Mouse (Mus musculus) embryonic facial prominence, embryonic 12.5 days (tissue): ENCODE results near the gene Gpr162. TPM values are rescaled to one million over a fixed set of nuclear protein-coding genes. Genes with fewer than 3 reads are reported as not detected.

Source experiments
- ATAC-seq: fragments of 200-750 bp; cut with Nextera tagmentation; 2 replicates; pipeline ENCODE4 v1.8.0; 2017; ENCODE audit not compliant: insufficient number of reproducible peaks, insufficient read depth, low FRiP score, low TSS enrichment
- H3K27ac ChIP-seq: fragments of 300-500 bp; sonication (generic); 2 replicates; pipeline ENCODE4 v1.5.1; 2016; ENCODE audit warnings: mild to moderate bottlenecking
- H3K27me3 ChIP-seq: fragments of 300-500 bp; sonication (generic); 2 replicates; pipeline ENCODE4 v1.6.1; 2016; ENCODE audit warnings: mild to moderate bottlenecking, moderate library complexity
- H3K36me3 ChIP-seq: fragments of 300-500 bp; sonication (generic); 2 replicates; pipeline ENCODE4 v1.6.1; 2016; ENCODE audit warnings: mild to moderate bottlenecking
- H3K4me1 ChIP-seq: fragments of 300-500 bp; sonication (generic); 2 replicates; pipeline ENCODE4 v1.6.1; 2016
- H3K4me2 ChIP-seq: fragments of 300-500 bp; sonication (generic); replicated peaks from 2 replicates; pipeline ENCODE4 v1.6.1; 2016; ENCODE audit warnings: mild to moderate bottlenecking, moderate library complexity
- H3K4me3 ChIP-seq: fragments of 300-500 bp; sonication (generic); 2 replicates; pipeline ENCODE4 v1.5.1; 2016; ENCODE audit warnings: mild to moderate bottlenecking
- H3K9ac ChIP-seq: fragments of 300-500 bp; sonication (generic); 2 replicates; pipeline ENCODE4 v1.6.1; 2016; ENCODE audit warnings: mild to moderate bottlenecking, moderate library complexity
- H3K9me3 ChIP-seq: fragments of 300-500 bp; sonication (generic); 2 replicates; pipeline ENCODE4 v1.6.1; 2016; ENCODE audit warnings: mild to moderate bottlenecking, moderate library complexity
- WGBS: fragments of 180-500 bp; shearing (Covaris S2); methylation state at CpG from one replicate; pipeline ENCODE4 v1.1.7; 2016; 5-methylcytosine and 5-hydroxymethylcytosine counted together
- polyA plus RNA-seq: library from polyadenylated mRNA; unstranded; fragments of >200 nt; fragmentation: Nextera tagmentation; extraction: Ambion mirVana; gene quantifications from 2 replicates; pipeline ENCODE4 v1.2.1, GENCODE M21; 2016

Gene Gpr162
- polyA plus RNA-seq, 1 experiment from 2014 or later, result 3.4 TPM

DNA sequence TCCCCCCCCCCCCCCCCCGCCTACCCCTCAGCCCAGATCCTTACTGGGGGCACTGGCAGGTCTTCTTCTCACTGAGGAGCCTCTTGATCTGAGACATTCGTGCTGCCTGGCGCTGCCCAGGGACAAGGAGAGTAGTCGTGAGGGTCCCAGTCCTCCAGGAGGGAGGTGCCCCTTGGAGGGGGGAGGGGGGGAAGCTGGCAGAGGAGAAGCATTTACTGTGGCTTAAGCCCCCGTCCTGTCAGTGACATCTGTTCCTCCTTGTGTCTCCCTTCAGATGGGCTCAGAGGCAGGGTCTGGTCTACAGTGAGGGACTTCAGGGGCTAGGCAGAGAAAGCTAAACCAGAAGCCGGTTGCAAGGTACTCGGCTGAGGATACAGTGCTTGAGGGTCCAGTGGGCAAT lies 2.8 kb upstream of the Gpr162 start:
- Histone ChIP-seq H3K9me3 (no peaks in the 10 kb centered on the region), H3K36me3 (no peaks in the 10 kb centered on the region), H3K4me1 (peaks cover 26% of the 10 kb centered on the region), H3K4me3 (no peak overlapping the region), H3K27ac (no peak overlapping the region), H3K27me3 (peaks cover 12% of the 10 kb centered on the region; the same call in 1 of the 2 replicates), H3K4me2 (no peak overlapping the region), H3K9ac (no peak overlapping the region)
- WGBS, result 47% methylated on average over 6 of the region's 7 CpGs
- no peak for ATAC-seq

GRCm38 (mm10) chr6:124865766-124866362 lies 2.1 kb upstream of the Gpr162 start:
- H3K36me3 ChIP-seq, result no peaks in the 10 kb centered on the region
- peaks cover 12% of the 10 kb centered on the region; the same call in 1 of the 2 replicates for H3K27me3 ChIP-seq
- no peak overlapping the region for H3K27ac ChIP-seq
- peaks cover 27% of the 10 kb centered on the region for H3K4me1 ChIP-seq
- H3K4me3 ChIP-seq, result no peak overlapping the region
- no peak overlapping the region for H3K4me2 ChIP-seq
- H3K9me3 ChIP-seq, result no peaks in the 10 kb centered on the region
- ATAC-seq, result no peak
- WGBS, result 47% methylated on average over 18 of the region's 18 CpGs
- H3K9ac ChIP-seq, result 0 out of 2 replicates have a peak overlapping the region, but pooled peaks have one; percentile 12

- peaks cover 40% of the 10 kb centered on the region for H3K4me1 ChIP-seq
- WGBS, result under 1% methylated on average over 8 of the region's 16 CpGs
These were observed 592 bp downstream of the Gpr162 start for GRCm38 (mm10) chr6:124863125-124863657.

DNA sequence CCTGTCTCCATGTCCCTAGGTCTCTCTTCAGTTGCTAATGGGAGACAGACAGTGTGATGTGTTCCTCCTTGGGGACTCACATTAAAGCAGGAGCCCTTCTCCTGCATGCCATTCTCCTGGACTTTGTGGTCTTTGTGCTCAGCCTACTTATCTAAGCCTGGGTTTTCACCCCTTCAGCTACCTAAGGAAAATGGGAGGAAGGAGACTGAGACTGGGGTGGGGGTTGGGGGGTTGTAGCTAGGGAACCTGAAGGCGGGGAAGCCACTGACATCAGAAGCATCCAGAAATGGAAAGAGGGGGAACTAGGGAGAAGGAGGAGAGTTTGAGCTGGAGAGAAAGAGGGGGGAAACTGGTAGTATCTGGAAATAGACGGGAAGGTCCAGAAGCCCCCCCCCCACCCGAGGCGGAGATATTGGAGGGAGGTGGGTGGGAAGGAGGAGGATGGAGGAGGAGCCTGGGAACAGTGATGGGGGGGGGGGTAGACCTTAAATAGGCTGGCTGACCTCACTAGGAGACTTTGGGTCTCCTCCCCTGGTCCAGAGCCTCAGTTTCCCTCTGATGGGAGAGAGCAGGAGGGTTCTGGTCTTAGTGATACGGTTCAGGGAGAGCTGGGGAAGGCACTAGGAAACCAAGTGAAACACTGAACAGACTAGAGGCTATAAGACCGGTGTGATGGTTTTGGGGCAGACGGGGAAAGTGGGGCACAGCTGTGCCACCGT lies 1.2 kb downstream of the Gpr162 start:
- ATAC-seq, result no peak
- 12% methylated on average over 8 of the region's 8 CpGs for WGBS
- H3K4me1 ChIP-seq, result peaks cover 42% of the 10 kb centered on the region
- H3K4me3 ChIP-seq, result peak overlapping the region; percentile 55
- no peak overlapping the region for H3K27ac ChIP-seq
- peak overlapping the region; percentile 72; the same call in 1 of the 2 replicates for H3K9ac ChIP-seq
- H3K27me3 ChIP-seq, result peaks cover 12% of the 10 kb centered on the region; the same call in 1 of the 2 replicates
- peak overlapping the region; percentile 84 for H3K4me2 ChIP-seq
- no peaks in the 10 kb centered on the region for H3K36me3 ChIP-seq
- no peaks in the 10 kb centered on the region for H3K9me3 ChIP-seq

More at GRCm38 (mm10) chr6:124863125-124863657, 592 bp downstream of the Gpr162 start:
- Histone ChIP-seq H3K4me3 (peak overlapping the region; percentile 55), H3K9me3 (no peaks in the 10 kb centered on the region), H3K4me2 (peak overlapping the region; percentile 84), H3K9ac (peak overlapping the region; percentile 72), H3K36me3 (no peaks in the 10 kb centered on the region), H3K27me3 (peaks cover 12% of the 10 kb centered on the region; the same call in 1 of the 2 replicates), H3K27ac (0 out of 2 replicates have a peak overlapping the region, but pooled peaks have one; percentile 69)
- 0 out of 2 replicates have a peak, but pooled peaks have one; percentile 2 for ATAC-seq

GRCm38 (mm10) chr6:124861802-124862201 lies 2.0 kb downstream of the Gpr162 start:
- WGBS, result 39% methylated on average over 3 of the region's 3 CpGs
- Histone ChIP-seq H3K4me3 (no peak overlapping the region), H3K9ac (no peak overlapping the region), H3K9me3 (no peaks in the 10 kb centered on the region), H3K27ac (no peak overlapping the region), H3K4me1 (peaks cover 42% of the 10 kb centered on the region), H3K4me2 (no peak overlapping the region), H3K36me3 (no peaks in the 10 kb centered on the region), H3K27me3 (peaks cover 12% of the 10 kb centered on the region; the same call in 1 of the 2 replicates)
- no peak for ATAC-seq

GRCm38 (mm10) chr6:124861266-124861665 lies 2.5 kb downstream of the Gpr162 start:
- H3K9me3 ChIP-seq, result no peaks in the 10 kb centered on the region
- H3K9ac ChIP-seq, result no peak overlapping the region
- no peak overlapping the region for H3K4me3 ChIP-seq
- WGBS, result 79% methylated on average over 19 of the region's 19 CpGs
- peaks cover 9% of the 10 kb centered on the region; the same call in 1 of the 2 replicates for H3K27me3 ChIP-seq
- no peaks in the 10 kb centered on the region for H3K36me3 ChIP-seq
- ATAC-seq, result no peak
- peaks cover 43% of the 10 kb centered on the region for H3K4me1 ChIP-seq
- H3K4me2 ChIP-seq, result no peak overlapping the region
- H3K27ac ChIP-seq, result no peak overlapping the region

- Histone ChIP-seq H3K4me3 (no peak overlapping the region), H3K27me3 (peaks cover 5% of the 10 kb centered on the region; the same call in 1 of the 2 replicates), H3K9ac (no peak overlapping the region), H3K27ac (peak overlapping the region; percentile 37; the same call in 1 of the 2 replicates), H3K36me3 (no peaks in the 10 kb centered on the region), H3K9me3 (no peaks in the 10 kb centered on the region), H3K4me2 (no peak overlapping the region), H3K4me1 (peaks cover 46% of the 10 kb centered on the region)
- WGBS, result 88% methylated on average over 9 of the region's 9 CpGs
- no peak for ATAC-seq
These were observed 3.3 kb downstream of the Gpr162 start for GRCm38 (mm10) chr6:124860511-124860910.

DNA sequence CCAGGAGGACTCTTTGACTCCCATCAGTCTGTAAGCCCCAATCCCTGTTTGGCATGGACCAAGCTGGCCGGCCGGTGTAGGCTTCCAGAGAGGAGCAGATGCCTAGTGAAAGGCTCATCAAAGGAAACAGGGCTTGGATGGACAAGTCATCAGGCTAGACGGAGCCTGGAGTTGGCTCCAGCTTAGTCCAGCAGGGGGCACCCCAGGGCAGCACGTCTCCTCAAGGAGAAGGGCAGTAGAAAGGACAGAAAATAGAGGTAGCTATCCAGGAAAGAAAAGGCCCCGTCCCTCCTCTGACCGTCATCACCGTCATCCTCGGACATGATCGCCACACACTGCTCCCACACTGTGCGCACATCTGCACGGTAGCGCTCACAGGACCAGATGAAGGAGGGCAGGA lies 4.1 kb downstream of the Gpr162 start:
- WGBS, result 8% methylated on average over 12 of the region's 12 CpGs
- Histone ChIP-seq H3K36me3 (peaks cover 4% of the 10 kb centered on the region; the same call in 1 of the 2 replicates), H3K27ac (0 out of 2 replicates have a peak overlapping the region, but pooled peaks have one; percentile 37), H3K9ac (no peak overlapping the region), H3K27me3 (no peaks in the 10 kb centered on the region; the same call in 1 of the 2 replicates), H3K4me1 (peaks cover 47% of the 10 kb centered on the region), H3K9me3 (no peaks in the 10 kb centered on the region), H3K4me2 (0 out of 2 replicates have a peak overlapping the region, but pooled peaks have one; percentile 14), H3K4me3 (no peak overlapping the region)
- ATAC-seq, result 0 out of 2 replicates have a peak, but pooled peaks have one; percentile 13

DNA sequence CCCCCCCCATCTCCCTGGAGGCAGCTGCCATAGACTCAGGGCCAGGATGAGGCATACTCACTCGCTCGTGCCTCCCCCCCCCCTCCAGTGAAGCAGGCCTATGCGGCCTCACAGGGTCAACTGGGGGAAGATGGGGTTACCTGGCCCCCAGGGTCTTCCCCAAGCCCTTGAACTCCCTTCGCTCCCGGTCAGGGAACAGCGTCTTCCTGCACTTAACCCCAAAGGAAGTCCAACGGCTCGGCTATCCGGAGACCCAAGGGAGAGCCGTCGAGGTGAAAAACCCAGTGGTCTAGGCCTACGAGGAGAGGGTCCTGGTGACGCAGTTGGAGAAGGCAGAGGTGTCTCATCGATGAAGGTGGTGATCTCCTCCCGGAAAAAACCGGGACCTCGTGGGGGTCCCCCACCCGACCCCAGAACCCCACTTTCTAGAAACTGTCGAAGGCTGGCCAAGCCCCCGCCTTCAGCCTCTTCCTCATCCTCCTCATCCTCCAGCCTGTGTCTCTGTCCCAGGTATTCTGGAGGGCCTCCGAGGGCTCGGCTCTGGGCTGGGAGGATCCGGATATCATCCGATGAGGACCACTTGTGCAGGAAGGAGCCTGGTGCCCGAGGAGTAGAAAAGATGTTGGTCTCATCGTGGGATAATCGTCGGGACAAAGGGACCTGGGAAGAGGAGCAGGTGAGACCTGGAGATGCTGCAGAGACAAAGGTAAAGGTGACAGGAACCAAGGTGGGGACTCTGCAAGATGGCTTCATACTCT lies 5.0 kb downstream of the Gpr162 start:
- Histone ChIP-seq H3K27me3 (no peaks in the 10 kb centered on the region), H3K9ac (peak overlapping the region; percentile 97; the same call in 1 of the 2 replicates)

DNA sequence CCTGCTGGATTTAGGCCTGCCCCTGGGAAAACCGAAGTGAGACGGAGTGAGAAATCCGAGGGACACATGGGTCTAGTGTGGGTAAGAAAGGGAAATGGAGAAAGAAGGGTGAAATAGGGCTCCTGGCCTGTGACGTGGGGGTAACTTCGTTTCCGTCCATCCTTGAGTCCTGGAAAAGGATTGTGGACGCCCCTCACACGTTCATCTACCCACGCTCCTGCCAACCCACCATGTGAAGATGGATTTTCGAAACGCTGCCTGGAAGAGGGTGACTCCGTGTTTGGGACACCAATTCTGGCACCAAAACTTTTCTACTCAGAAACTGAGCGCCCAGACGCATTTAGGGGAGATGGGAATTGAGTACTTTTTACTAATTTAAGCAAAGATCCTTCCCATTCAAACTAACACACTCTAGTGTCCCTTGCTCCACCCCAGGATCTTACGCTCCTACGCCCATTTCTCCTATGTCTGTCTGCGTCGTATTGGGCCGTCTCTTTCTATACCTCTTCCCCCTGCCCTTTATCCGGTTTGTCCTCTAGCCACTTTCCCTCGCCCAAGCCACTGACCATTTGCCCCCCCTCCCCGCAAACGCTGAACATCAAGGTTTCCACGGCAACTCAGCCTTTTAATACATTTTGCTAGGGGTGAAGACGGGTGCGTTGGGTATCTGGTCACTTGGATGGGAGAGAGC lies 5.8 kb downstream of the Gpr162 start:
- Histone ChIP-seq H3K27ac (peak overlapping the region; percentile 99), H3K9ac (peak overlapping the region; percentile 97), H3K36me3 (peaks cover 19% of the 10 kb centered on the region), H3K4me1 (peaks cover 38% of the 10 kb centered on the region), H3K27me3 (no peaks in the 10 kb centered on the region), H3K9me3 (no peaks in the 10 kb centered on the region), H3K4me3 (peak overlapping the region; percentile 87), H3K4me2 (peak overlapping the region; percentile 76)
- ATAC-seq, result no peak
- WGBS, result 19% methylated on average over 26 of the region's 26 CpGs

More for the DNA sequence above, 5.0 kb downstream of the Gpr162 start:
- no peak for ATAC-seq
- Histone ChIP-seq H3K9me3 (no peaks in the 10 kb centered on the region), H3K27ac (0 out of 2 replicates have a peak overlapping the region, but pooled peaks have one; percentile 99), H3K4me2 (peak overlapping the region; percentile 76), H3K4me1 (peaks cover 41% of the 10 kb centered on the region), H3K36me3 (peaks cover 12% of the 10 kb centered on the region), H3K4me3 (peak overlapping the region; percentile 87; the same call in 1 of the 2 replicates)
- 73% methylated on average over 28 of the region's 28 CpGs for WGBS
